Mouse (Mus musculus): ENCODE data around the gene Wdr93. TPM values are rescaled to one million over a fixed set of nuclear protein-coding genes. Genes with fewer than 3 reads are reported as not detected.
A peak's percentile ranks its signal among the peaks of the same experiment; 100 is the strongest.

The Wdr93 gene
- total RNA-seq (2021): under 1 TPM in 1 of 2 experiments, not detected in 1; 0.19 TPM

- peak; percentile 81 for DNase-seq
These were observed at the start of gene Wdr93, which contains the start of gene Pex11a for GRCm38 (mm10) chr7:79742659-79743536. TSS of gene Wdr93 (plus strand) at chr7:79743163. TSS of gene Pex11a (minus strand) at chr7:79743131.

GRCm38 (mm10) chr7:79696495-79696894 lies 46.5 kb upstream of the Wdr93 start:
- no peak for DNase-seq

GRCm38 (mm10) chr7:79702755-79703154 lies 40.2 kb upstream of the Wdr93 start:
- no peak for DNase-seq

- DNase-seq: no peak
These were observed 37.8 kb upstream of the Wdr93 start for GRCm38 (mm10) chr7:79705210-79705609.

- DNase-seq: peak; percentile 36
These were observed 32.8 kb upstream of the Wdr93 start for GRCm38 (mm10) chr7:79710130-79710607.

- no peak for DNase-seq
These were observed 32.1 kb upstream of the Wdr93 start for GRCm38 (mm10) chr7:79710831-79711230.

GRCm38 (mm10) chr7:79715187-79715981 lies 27.6 kb upstream of the Wdr93 start, which contains the start of gene Kif7:
TSS of gene Kif7 (minus strand) at chr7:79715720.
- DNase-seq: peak; percentile 89

GRCm38 (mm10) chr7:79721386-79721977 lies 21.5 kb upstream of the Wdr93 start:
- DNase-seq: peak; percentile 77

GRCm38 (mm10) chr7:79727091-79727490 lies 15.9 kb upstream of the Wdr93 start:
- peak; percentile 78 for DNase-seq

- peak; percentile 77 for DNase-seq
These were observed 14.7 kb upstream of the Wdr93 start for GRCm38 (mm10) chr7:79728219-79728618.

- peak; percentile 85 for DNase-seq
These were observed 13.8 kb upstream of the Wdr93 start for GRCm38 (mm10) chr7:79729169-79729568.

- peak; percentile 43 for DNase-seq
These were observed 13.1 kb upstream of the Wdr93 start for GRCm38 (mm10) chr7:79729743-79730370.

- no peak for DNase-seq
These were observed 11.5 kb upstream of the Wdr93 start for GRCm38 (mm10) chr7:79731438-79731837.

GRCm38 (mm10) chr7:79732622-79733021 lies 10.3 kb upstream of the Wdr93 start, which contains the start of gene Plin1:
TSS of gene Plin1 (minus strand) at chr7:79732903.
- DNase-seq: no peak

GRCm38 (mm10) chr7:79734563-79734962 lies 8.4 kb upstream of the Wdr93 start:
- peak; percentile 56 for DNase-seq

GRCm38 (mm10) chr7:79736511-79736910 lies 6.5 kb upstream of the Wdr93 start:
- no peak for DNase-seq

GRCm38 (mm10) chr7:79738913-79739312 lies 4.0 kb upstream of the Wdr93 start:
- DNase-seq: no peak

GRCm38 (mm10) chr7:79740279-79740678 lies 2.7 kb upstream of the Wdr93 start:
- DNase-seq: no peak

- DNase-seq: no peak
These were observed 695 bp upstream of the Wdr93 start for GRCm38 (mm10) chr7:79742277-79742658.

- no peak for DNase-seq
These were observed 1.1 kb downstream of the Wdr93 start for GRCm38 (mm10) chr7:79744051-79744450.

- no peak for DNase-seq
These were observed 1.6 kb downstream of the Wdr93 start for GRCm38 (mm10) chr7:79744585-79744984.

- DNase-seq: no peak
These were observed 4.7 kb downstream of the Wdr93 start for GRCm38 (mm10) chr7:79747659-79748058.

All from heart, postnatal 4 days (tissue).